Mouse (Mus musculus) left cerebral cortex, adult 18-20 months (tissue): Measurements from ENCODE around the gene Mknk2. TPM values are rescaled to one million over a fixed set of nuclear protein-coding genes. Genes with fewer than 3 reads are reported as not detected.
"Not testable (repeated sequence)": the region's sequence is repeated elsewhere in the genome, so short reads cannot be mapped to it uniquely, and the experiment has no call there.

ENCODE experiments used
- DNase-seq, 2 experiments: peaks; one replicate each; pipeline ENCODE4 v3.0.0; 2021 to 2022; ENCODE audit warnings: low spot score in 2 of 2, mixed read lengths in 1 of 2
- total RNA-seq, 2 experiments: library from RNA; stranded (reverse); gene quantifications; 2 replicates each; pipeline ENCODE4 v1.2.3; 2021

Gene Mknk2
- total RNA-seq, 2 experiments from 2014 or later = 43.3 to 47.7 TPM

GRCm38 (mm10) chr10:80655406-80656129, 22.3 kb downstream of the Mknk2 start:
- no peak for DNase-seq

GRCm38 (mm10) chr10:80654866-80655265, 23.0 kb downstream of the Mknk2 start:
- no peak for DNase-seq

GRCm38 (mm10) chr10:80653156-80653720, 24.7 kb downstream of the Mknk2 start:
- no peak for DNase-seq

- peak; percentile 45 to 52 for DNase-seq
Measured at GRCm38 (mm10) chr10:80650392-80650791, 27.5 kb downstream of the Mknk2 start.

- not testable (repeated sequence) for DNase-seq
Measured at GRCm38 (mm10) chr10:80649910-80650309, 28.0 kb downstream of the Mknk2 start.

- no peak for DNase-seq
Measured at GRCm38 (mm10) chr10:80646936-80647335, 31.0 kb downstream of the Mknk2 start.

GRCm38 (mm10) chr10:80635345-80635744, 42.6 kb downstream of the Mknk2 start:
- no peak for DNase-seq

GRCm38 (mm10) chr10:80628925-80629324, 49.0 kb downstream of the Mknk2 start:
- no peak for DNase-seq

GRCm38 (mm10) chr10:80627685-80628084, 50.2 kb downstream of the Mknk2 start:
- no peak for DNase-seq

- DNase-seq = no peak
Measured at GRCm38 (mm10) chr10:80625764-80626163, 52.1 kb downstream of the Mknk2 start.

- DNase-seq = peak in 1 of 2 experiments; percentile 33
Measured at GRCm38 (mm10) chr10:80623457-80624191, 54.3 kb downstream of the Mknk2 start.

GRCm38 (mm10) chr10:80622661-80623456, 55.1 kb downstream of the Mknk2 start, which contains the start of gene Csnk1g2:
Csnk1g2 (plus strand) TSS chr10:80622838.
- peak in 1 of 2 experiments; percentile 33 for DNase-seq

- DNase-seq = peak; percentile 99
Measured at GRCm38 (mm10) chr10:80621940-80622660, 55.8 kb downstream of the Mknk2 start.

- no peak for DNase-seq
Measured at GRCm38 (mm10) chr10:80621690-80621939, 56.3 kb downstream of the Mknk2 start.

GRCm38 (mm10) chr10:80620796-80621689, 56.9 kb downstream of the Mknk2 start:
- DNase-seq = no peak

GRCm38 (mm10) chr10:80620365-80620764, 57.5 kb downstream of the Mknk2 start:
- no peak for DNase-seq

GRCm38 (mm10) chr10:80619465-80620244, 58.3 kb downstream of the Mknk2 start:
- no peak for DNase-seq

GRCm38 (mm10) chr10:80618181-80618580, 59.7 kb downstream of the Mknk2 start:
- no peak for DNase-seq
